Comparison of ENCODE assay signal across 8 mouse cellular contexts in genomic region chr3:152315613-152316012, GRCm38 (mm10). TPM values are rescaled to one million over a fixed set of nuclear protein-coding genes. Genes with fewer than 3 reads are reported as not detected.
DNase-seq lines count a peak whose midpoint lies in the region; ATAC-seq and TF ChIP-seq lines count a peak whose summit lies in the region.

No protein-coding gene starts in this region.

- 0 out of 2 replicates have a peak overlapping the region, but pooled peaks have one; percentile 17 for H3K9ac ChIP-seq in heart, embryonic 14.5 days (ENCODE audit: low read length)
- no peak overlapping the region for H3K9ac ChIP-seq in kidney, postnatal 0 days (ENCODE audit: low read depth, low read length)
- H3K9ac ChIP-seq in liver, embryonic 11.5 days (ENCODE audit: low read depth, low read length) = no peak overlapping the region

- H3K4me1 ChIP-seq in heart, embryonic 14.5 days (ENCODE audit: control insufficient read depth in 2 of 2, insufficient read depth in 2 of 2, low read length in 2 of 2) = peaks cover 8 to 20% of the 10 kb centered on the region in 2 experiments; a peak in 3 of 4 replicates
- no peaks in the 10 kb centered on the region for H3K4me1 ChIP-seq in kidney, postnatal 0 days (replicated peaks; ENCODE audit: insufficient read depth, low read length)
- 0 out of 2 replicates have a peak, but pooled peaks cover 2% of the 10 kb centered on the region for H3K4me1 ChIP-seq in liver, embryonic 11.5 days (replicated peaks; ENCODE audit: control insufficient read depth, insufficient read depth, low read length)

- no peaks in the 10 kb centered on the region for H3K27me3 ChIP-seq in heart, embryonic 14.5 days (ENCODE audit: control insufficient read depth, insufficient read depth, low read length)
- no peaks in the 10 kb centered on the region for H3K27me3 ChIP-seq in kidney, postnatal 0 days (ENCODE audit: insufficient read depth, low read length)
- no peaks in the 10 kb centered on the region for H3K27me3 ChIP-seq in liver, embryonic 11.5 days (replicated peaks; ENCODE audit: control insufficient read depth, insufficient read depth, low read length)
- no peaks in the 10 kb centered on the region for H3K27me3 ChIP-seq in splenic B cell, adult 2 months (ENCODE audit: control insufficient read depth, insufficient read depth, low read length, poor library complexity, severe bottlenecking)

- H3K4me2 ChIP-seq in heart, embryonic 14.5 days (ENCODE audit: low read length) = no peak overlapping the region
- no peak overlapping the region for H3K4me2 ChIP-seq in kidney, postnatal 0 days (ENCODE audit: low read length)
- no peak overlapping the region for H3K4me2 ChIP-seq in liver, embryonic 11.5 days

- H3K36me3 ChIP-seq in heart, embryonic 14.5 days (ENCODE audit: control insufficient read depth, insufficient read depth, low read length) = peaks cover 24% of the 10 kb centered on the region
- peaks cover under 1% of the 10 kb centered on the region; the same call in 1 of the 2 replicates for H3K36me3 ChIP-seq in kidney, postnatal 0 days (ENCODE audit: insufficient read depth, low read length)
- H3K36me3 ChIP-seq in liver, embryonic 11.5 days (ENCODE audit: control insufficient read depth, insufficient read depth, low read length) = peaks cover 9% of the 10 kb centered on the region
- H3K36me3 ChIP-seq in splenic B cell, adult 2 months (ENCODE audit: control insufficient read depth, insufficient read depth, low read length, poor library complexity, severe bottlenecking) = no peaks in the 10 kb centered on the region; the same call in 1 of the 2 replicates

- no peaks in the 10 kb centered on the region for H3K9me3 ChIP-seq in heart, embryonic 14.5 days (ENCODE audit: control insufficient read depth, low read length)
- H3K9me3 ChIP-seq in kidney, postnatal 0 days (replicated peaks; ENCODE audit: low read length) = no peaks in the 10 kb centered on the region
- no peaks in the 10 kb centered on the region for H3K9me3 ChIP-seq in liver, embryonic 11.5 days (ENCODE audit: control insufficient read depth, low read length)

- peak; percentile 56 to 67 for DNase-seq in CD8-positive naive resting alpha-beta T cell, adult 2 months (ENCODE audit: low read depth in 2 of 2, low spot score in 2 of 2)
- DNase-seq in c-Kit-negative CD71-positive TER-119-positive erythroid progenitor cells, embryonic 14.5 days (ENCODE audit: low read depth, low spot score) = peak; percentile 33
- peak; percentile 74 for DNase-seq in fibroblast of lung, adult 2 months (ENCODE audit: low read depth)
- peak; percentile 96 for DNase-seq in kidney, postnatal 0 days (ENCODE audit: low spot score)
- DNase-seq in liver, embryonic 11.5 days (ENCODE audit: low spot score) = peak; percentile 76
- peak; percentile 67 to 75 for DNase-seq in natural killer cell, adult 2 months (ENCODE audit: low spot score in 2 of 2)
- peak; percentile 88 for DNase-seq in splenic B cell, adult 2 months (ENCODE audit: low read depth, low spot score)

- no peak overlapping the region for H3K4me3 ChIP-seq in heart, embryonic 14.5 days (ENCODE audit: control insufficient read depth in 1 of 2, insufficient read depth in 1 of 2, low read depth in 1 of 2, low read length in 2 of 2)
- H3K4me3 ChIP-seq in kidney, postnatal 0 days (replicated peaks; ENCODE audit: low read depth, low read length) = no peak overlapping the region
- H3K4me3 ChIP-seq in liver, embryonic 11.5 days (ENCODE audit: low read depth, low read length) = no peak overlapping the region

- 7% methylated on average over 7 of the region's 7 CpGs for WGBS in heart, embryonic 14.5 days
- 10% methylated on average over 7 of the region's 7 CpGs for WGBS in kidney, postnatal 0 days
- WGBS in liver, embryonic 11.5 days = 12% methylated on average over 7 of the region's 7 CpGs

- peak; percentile 90 for ATAC-seq in heart, embryonic 14.5 days (ENCODE audit: insufficient number of reproducible peaks, insufficient read depth, low FRiP score, low read depth)
- peak; percentile 97 for ATAC-seq in kidney, postnatal 0 days (replicated peaks; ENCODE audit: low FRiP score, low read depth)
- peak; percentile 92 for ATAC-seq in liver, embryonic 11.5 days (replicated peaks; ENCODE audit: low FRiP score)

- H3K27ac ChIP-seq in heart, embryonic 14.5 days (replicated peaks in 1 of 2; ENCODE audit: control insufficient read depth in 1 of 2, insufficient read depth in 1 of 2, low read depth in 2 of 2, low read length in 2 of 2) = peak overlapping the region in 1 of 2 experiments; percentile 46; a peak in 1 of 4 replicates
- H3K27ac ChIP-seq in kidney, postnatal 0 days = no peak overlapping the region
- no peak overlapping the region for H3K27ac ChIP-seq in liver, embryonic 11.5 days (ENCODE audit: low read depth, low read length)

- peak; percentile 100 for TF ChIP-seq CTCF in kidney, postnatal 0 days (IDR thresholded peaks at IDR 0.05; ENCODE audit: low read depth)

RNA-seq across cellular contexts. Expression of gene Miga1, which starts 24.6 kb away (rescaled TPM):
- polyA plus RNA-seq in heart, embryonic 14.5 days (2014; fragmentation: Nextera tagmentation; extraction: Ambion mirVana) = 15.9 and 16.4 TPM in 2 replicates
- polyA plus RNA-seq in kidney, postnatal 0 days (2015; fragmentation: Nextera tagmentation; extraction: Ambion mirVana) = 14.4 and 14.6 TPM in 2 replicates
- polyA plus RNA-seq in liver, embryonic 11.5 days (2014; fragmentation: Nextera tagmentation; extraction: Ambion mirVana) = 12.4 and 12.7 TPM in 2 replicates

RNA-seq across cellular contexts. Expression of gene Usp33, which starts 30.7 kb away (rescaled TPM):
- 29.9 and 33.0 TPM in 2 replicates for polyA plus RNA-seq in heart, embryonic 14.5 days (2014; fragmentation: Nextera tagmentation; extraction: Ambion mirVana)
- 30.5 and 30.7 TPM in 2 replicates for polyA plus RNA-seq in kidney, postnatal 0 days (2015; fragmentation: Nextera tagmentation; extraction: Ambion mirVana)
- 42.0 and 46.1 TPM in 2 replicates for polyA plus RNA-seq in liver, embryonic 11.5 days (2014; fragmentation: Nextera tagmentation; extraction: Ambion mirVana)

RNA-seq across cellular contexts. Expression of gene Nexn, which starts 49.5 kb away (rescaled TPM):
- 238 and 249 TPM in 2 replicates for polyA plus RNA-seq in heart, embryonic 14.5 days (2014; fragmentation: Nextera tagmentation; extraction: Ambion mirVana)
- 15.8 and 18.1 TPM in 2 replicates for polyA plus RNA-seq in kidney, postnatal 0 days (2015; fragmentation: Nextera tagmentation; extraction: Ambion mirVana)
- 3.7 and 5.5 TPM in 2 replicates for polyA plus RNA-seq in liver, embryonic 11.5 days (2014; fragmentation: Nextera tagmentation; extraction: Ambion mirVana)

Comparison
In these comparisons a context has a peak if more than half of its experiments do, and no peak if none do; other contexts are left out.
1. DNase-seq: peak in every context shown above with its lines; median percentile 96 in kidney, postnatal 0 days; 88 in splenic B cell, adult 2 months; 76 in liver, embryonic 11.5 days; 74 in fibroblast of lung, adult 2 months; 71 in natural killer cell, adult 2 months; 62 in CD8-positive naive resting alpha-beta T cell, adult 2 months; 33 in c-Kit-negative CD71-positive TER-119-positive erythroid progenitor cells, embryonic 14.5 days.
2. RNA of gene Nexn, which starts 49.5 kb away (polyA plus RNA-seq): 238 to 249 TPM in heart, embryonic 14.5 days; 15.8 to 18.1 TPM in kidney, postnatal 0 days and 3.7 to 5.5 TPM in liver, embryonic 11.5 days; every median in the first group is over 10 times any median in the second.
3. Peak in every context shown above with its lines, with median percentiles within 50 percentile points of each other: ATAC-seq.